Mouse (Mus musculus): ENCODE measurements around the gene Pkn1.

Gene Pkn1

DNA sequence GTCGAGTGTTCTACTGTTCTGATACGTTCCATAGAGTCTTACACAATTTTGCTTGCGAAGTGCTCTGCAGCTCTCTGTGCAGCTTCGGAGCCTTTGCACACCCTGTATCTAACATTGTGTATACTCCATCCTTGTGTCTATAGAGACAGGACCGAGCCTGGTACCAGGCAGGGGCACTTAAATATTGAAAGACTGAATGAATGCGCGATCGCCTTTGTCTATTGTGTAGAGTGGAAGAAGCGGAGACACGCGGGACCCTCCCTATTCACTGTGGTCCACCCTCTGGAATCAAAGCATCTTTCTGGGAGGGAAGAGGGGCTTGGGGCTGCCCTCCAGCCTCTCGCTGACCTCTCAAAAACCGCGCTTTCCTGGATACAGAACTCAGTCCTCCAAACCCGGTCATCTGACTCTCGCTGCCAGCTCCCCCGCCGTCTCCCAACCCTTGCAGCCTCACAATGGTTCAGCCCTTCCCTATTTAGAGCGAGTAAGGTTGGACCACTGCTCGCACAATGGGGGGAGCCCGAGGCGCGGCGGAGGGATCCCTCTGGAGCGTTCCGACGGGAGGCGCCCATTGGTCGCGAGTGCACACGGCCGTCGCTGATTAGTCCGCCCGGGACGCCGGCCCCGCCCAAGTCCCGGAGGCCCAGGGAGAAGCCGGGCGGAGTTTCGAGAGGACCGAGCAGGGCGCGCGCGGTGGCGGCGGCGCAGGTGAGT is 46.8 kb downstream of the Pkn1 start, which contains the start of gene Gipc1:
Gene Gipc1 (plus strand): TSS at position 648 of the 714 bp plus-strand sequence.
- DNase-seq = peak; percentile 98

DNA sequence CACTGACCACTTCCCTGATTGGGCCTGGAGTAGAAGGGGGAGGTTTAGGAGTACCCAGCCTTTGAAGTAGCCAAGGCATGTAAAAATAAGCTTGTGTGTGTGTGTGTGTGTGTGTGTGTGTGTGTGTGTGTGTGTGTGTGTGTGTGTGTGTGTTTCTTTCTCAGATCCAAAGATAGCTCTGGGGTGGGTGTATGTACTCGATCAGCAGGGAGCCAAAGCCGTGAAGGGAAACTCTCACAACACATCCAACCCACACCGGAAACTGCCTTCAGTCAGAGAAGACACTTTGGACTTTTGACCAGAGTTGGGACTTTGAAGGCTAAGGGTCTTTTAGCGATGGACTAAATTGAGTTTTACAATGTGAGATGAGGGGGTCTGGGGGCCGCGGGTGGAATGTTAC is 49.3 kb downstream of the Pkn1 start:
- DNase-seq = no peak

DNA sequence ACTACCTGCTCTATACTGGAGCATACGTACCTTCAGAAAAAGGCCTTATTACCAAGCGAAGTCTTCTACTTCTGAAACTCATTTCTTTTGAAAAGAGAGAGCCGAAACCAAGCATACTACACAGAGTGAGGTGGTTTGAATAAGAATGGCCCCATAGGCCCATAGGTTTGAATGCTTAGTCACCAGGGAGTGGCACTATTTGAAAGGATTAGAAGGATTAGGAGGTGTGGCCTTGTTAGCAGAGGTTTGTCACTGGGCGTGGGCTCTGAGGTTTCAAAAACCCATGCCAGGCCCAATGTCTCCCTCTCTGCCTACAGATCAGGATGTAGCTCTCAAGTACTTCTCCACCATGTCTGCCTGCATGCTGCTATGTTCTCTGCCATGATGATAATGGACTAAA is 50.9 kb downstream of the Pkn1 start:
- no peak for DNase-seq

DNA sequence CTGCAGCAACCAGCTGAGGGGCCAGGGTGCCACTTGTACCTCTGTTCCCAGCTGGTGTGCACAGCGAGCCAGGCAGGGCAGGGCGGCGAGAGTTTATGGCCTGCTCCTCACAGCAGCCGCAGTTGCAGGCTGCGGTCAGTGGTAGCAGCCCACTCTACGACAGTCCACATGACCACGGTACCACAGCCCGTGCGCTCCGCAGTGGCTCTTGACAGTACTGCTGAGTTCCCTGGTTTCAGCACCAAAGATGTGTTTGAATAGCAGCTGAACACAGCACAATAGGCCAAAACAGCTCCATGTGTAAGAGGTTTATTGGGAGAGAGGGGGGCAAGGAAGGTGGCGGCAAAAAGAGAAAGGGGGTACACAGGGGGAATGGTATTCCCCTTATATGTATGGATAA is 51.5 kb downstream of the Pkn1 start:
- DNase-seq = no peak

DNA sequence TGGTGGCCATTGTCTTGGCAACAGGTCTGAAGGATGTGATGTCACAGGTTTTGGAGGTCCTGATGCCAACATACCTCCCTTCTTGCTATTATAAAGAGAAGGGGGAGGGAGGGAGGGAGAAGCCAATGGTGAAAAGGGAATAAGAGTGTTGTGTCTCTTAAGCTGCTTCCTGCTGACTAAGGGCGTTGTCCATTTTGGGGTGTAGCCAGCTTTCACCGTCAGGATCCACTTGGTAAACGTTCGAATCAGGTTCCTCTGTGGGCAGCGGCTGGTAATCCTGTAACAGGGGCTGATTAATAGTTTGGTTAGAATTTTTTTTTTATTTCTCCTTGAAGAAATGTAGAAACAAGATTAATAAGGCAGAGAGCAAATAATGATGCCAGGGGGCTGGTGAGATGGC is 59.3 kb downstream of the Pkn1 start:
- DNase-seq = no peak

DNA sequence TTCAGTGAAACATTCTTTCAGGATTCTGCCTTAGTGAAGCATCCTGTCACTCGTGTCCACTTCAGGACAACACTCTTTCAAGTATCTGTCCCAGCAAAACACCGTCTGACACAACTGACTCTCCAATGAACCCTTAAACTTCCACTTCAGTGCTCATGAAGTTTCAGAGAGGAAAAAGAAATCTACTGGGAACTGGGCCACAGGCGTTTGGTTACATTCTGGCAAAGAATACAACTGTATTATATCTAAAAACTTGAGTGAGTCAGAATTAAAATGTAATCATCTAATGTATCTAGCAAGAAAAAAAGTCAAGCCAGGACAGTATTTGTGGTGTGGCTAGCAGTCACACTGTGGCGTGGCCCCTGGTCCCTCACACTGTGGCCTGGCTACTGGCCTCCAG is 60.1 kb downstream of the Pkn1 start:
- no peak for DNase-seq

DNA sequence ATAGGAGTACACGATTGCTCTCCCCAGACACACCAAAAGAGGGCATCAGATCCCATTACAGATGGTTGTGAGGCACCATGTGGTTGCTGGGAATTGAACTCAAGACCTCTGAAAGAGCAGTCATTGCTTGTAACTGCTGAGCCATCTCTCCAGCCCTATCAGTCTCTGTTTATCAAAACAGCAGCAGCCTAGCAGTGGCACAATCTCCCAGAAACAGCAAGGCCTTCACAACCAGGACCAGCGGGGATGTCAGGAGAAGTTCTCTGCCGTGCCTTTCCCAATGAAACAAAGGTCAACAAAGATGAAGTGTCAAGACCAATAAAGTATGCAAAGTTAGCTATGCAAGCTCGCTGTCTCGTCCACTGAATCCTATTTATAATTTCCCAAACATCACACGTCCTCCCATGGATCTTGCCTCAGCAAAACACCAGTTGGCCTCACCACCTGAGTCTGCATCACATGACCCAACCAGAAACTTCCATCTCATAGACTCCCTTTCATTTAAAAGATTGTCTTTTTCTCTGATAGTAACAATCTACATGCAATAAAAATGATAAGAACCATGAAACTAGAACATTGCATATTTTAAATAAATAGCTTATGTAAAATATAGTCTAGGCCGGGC is 66.8 kb downstream of the Pkn1 start:
- DNase-seq = no peak

DNA sequence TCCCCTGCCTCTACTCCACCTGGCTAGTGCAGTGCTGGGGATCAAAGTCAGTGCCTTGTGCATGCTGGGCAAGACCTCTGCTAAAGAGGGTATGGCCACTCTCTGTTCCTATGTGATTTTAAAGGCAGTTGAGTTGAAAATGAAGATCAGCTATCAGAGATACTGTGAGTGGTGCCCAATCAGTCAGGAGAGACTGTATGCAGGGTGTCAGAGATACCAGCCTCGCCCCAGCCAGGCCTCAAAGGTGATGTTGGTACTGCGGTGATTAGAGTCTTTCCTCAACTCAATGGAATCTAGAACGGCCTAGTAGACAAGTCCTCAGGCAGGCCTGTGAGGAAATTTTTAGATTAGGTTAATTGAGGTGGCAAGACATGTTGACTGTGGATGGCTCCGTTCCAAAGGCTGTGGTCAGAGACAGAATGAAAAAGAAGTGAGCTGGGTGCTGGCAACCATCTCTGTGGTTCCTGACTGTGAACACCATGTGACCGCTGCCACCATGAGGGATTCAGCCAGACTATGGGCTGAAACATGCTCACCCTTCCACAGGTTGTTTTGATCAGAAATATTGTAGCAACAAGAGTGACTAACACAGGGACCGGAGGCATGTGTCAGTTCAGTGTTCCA is 73.2 kb downstream of the Pkn1 start:
- DNase-seq = no peak

DNA sequence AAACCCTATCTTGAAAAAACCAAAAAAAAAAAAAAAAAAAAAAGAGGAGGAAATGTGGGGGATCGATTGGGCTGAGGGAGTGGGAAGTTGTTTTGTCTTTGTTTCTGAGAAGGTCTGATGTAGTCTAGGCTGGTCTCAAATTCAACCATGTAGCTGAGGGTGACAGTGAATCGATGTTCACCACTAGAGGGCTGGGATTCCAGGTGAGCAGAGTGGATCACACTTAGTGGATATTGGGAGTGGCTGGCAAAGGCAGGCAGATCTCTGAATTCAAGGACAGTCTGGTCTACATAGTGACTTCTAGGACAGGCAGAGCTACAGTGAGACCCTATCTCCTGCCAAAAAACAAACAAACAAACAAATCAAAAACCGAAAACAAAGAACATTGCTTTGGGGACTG is 74.2 kb downstream of the Pkn1 start:
- peak; percentile 62 for DNase-seq

DNA sequence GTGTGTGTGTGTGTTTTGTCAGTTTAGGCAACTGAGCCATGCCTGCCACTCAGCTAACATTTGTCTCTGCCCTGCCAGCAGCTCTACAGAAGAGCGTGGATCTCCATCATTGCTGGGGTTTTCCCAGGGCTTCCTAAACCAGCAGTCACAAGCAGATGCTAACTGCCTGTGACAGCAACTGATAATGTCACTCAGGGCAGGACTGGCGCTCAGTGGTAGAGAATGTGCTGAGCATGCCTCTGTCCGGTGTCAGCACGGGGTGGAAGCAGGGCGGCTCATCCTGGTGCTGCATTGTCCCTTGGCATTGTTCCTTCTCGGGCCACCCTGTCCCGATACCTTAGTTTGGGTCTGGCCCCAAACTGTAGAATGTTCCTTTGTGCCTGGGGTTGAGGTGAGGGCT is 75.4 kb downstream of the Pkn1 start:
- DNase-seq = no peak

DNA sequence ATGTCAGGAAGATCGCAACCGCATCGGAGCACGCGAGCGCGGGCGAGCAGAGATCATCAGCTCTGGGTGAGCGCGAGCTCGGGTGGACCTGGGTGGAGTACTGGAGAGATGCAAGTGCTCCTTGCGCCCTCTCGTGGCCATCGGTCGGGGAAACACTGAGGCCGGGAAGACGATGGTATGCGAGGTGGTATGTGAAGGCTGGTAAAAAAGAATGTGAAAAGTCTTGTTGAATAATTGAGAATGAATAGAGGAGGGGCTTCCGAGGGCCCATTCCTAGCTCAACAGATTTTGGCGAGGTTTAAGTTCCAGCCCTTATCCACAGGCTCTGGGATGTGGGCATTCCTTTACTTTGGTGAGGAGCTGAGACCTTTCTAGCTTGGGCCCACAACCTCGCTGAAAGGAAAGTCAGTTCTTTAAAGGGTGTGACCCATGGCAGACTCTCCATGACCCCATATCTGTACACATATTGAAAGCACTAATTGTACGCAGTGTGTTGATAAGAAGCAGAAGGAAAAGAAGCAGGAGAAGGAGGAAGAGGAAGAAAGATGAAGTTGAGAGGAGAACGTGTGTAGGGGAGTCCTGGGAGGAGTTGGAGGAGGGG is 76.5 kb downstream of the Pkn1 start:
- peak; percentile 93 for DNase-seq

DNA sequence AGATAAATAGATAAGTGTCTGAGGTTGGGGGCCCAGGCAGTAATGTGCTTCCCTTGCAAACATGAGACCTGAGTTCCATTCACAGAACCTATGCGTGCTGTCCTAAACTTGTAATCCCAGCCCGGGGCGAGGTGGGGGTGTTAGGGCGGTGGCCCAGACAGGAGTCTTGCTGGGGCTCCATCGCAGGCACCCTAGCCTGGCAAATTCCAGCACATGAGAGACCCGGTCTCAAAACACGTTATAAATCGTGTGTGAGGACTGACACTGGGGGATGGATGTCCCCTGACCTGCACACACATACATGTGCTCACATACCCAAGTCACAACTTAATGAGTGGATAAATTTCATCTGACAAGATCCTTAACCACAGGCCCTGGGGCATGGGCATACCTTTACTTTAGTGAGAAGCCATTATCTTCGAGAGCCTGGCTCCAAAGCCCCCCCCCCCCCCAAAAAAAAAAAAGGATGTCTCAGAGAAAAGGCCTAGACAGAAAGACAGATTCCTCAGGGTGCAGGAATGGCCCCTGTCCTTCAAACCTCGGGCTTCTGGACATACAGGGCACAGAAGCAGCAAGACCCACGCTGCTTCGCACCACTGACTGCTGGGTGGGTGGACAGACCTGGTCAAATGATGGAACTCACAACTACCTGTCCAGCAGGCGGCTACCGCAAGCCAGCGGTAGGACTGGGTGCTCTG is 77.1 kb downstream of the Pkn1 start:
- DNase-seq = no peak

DNA sequence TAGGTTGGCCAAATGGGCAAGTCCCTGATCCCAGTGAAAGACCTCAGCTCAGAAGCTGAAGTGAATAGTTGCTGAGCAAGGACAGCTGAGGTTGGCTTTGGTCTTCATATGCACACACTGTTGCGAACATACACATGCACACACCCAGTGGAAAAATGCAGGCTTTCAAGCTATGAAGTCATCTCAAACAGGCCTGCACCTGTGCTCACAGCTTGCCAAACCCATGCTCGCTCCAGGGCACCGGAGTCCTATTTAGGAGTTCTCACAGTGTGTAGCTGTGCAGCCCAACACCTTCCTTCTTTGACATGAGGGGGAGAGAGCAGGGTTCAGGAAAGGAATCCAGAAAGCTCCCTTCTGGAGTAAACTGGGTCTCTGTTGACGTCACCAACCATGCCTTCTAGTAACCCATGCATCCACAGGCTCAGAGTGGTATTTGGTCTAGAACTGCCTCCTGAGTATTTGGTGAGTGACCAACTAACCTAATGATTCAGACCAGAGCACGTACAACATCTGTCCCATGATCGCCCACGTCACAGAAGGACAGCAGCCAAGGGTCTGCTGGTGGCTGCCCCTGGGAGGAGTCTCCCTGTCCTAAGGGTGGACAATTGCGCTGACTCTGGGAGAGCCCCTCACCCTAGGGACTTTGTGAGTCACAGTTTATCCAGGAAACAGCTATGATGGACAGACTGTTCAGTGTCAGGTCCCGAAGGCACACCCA is 79.3 kb downstream of the Pkn1 start:
- no peak for DNase-seq

DNA sequence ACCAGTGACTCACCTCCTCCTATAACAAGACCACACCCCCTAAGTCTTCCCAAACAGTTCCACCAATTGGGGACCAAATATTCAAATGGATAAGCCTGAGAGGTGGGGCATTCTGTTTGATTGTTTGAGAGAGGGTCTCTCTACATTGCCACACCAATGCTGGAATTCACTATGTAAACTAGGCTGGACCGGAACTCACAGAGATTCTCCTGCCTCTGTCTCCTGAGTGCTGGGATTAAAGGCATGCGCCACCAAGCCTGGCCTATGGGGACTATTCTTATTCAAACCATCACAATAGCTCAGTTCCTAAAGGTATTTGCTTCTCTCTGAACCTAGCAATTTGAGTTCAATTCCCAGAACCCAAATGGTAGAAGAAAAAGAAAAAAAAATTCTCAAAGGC is 80.4 kb downstream of the Pkn1 start:
- no peak for DNase-seq

DNA sequence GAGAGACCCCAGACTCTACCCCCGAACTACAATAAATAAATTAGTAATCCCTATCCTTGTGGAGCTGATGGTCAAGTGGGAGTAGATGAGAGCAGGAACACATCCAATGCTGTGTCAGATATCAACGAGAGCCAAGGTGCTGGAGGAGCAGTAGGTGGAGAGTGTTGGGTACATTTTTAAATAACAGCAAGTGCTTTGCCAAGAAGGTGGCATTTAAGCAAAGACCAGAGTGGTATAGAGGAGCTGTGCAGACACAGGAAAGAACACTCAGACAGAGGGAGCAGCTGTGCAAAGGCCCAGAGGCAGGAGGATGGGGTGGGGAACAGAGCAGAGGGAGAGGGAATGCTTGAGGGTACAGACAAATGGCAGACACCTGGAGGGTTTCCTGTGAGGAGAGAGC is 81.9 kb downstream of the Pkn1 start:
- DNase-seq = no peak

DNA sequence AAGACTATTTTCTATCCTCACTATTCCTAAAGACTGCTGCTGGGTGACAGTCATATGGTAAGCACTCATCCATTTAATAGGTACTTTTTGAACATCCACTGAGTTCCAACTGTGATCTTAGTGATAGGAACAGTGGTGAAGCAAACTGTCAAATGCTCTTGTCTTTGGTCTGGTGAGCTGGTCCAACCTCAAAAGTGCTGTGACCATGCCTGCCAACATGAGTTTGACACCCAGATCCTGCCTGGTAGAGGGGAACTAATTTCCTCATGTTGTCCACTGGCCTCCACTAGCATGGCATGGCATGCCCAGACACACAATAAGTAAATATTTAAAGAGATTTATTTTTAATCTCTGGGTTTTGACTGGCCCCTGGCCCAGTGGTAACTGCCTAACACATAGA is 82.4 kb downstream of the Pkn1 start:
- DNase-seq = no peak
